Mouse (Mus musculus) WW6 (cell line): ENCODE measurements around the gene Msantd3.

Experiments used
- DNase-seq: peaks from one replicate; pipeline ENCODE4 v3.0.0-alpha.2; 2013; ENCODE audit warnings: low read depth, low spot score

Msantd3 gene

GRCm38 (mm10) chr4:48596111-48596510 lies 56.4 kb downstream of the Msantd3 start:
- DNase-seq = no peak

GRCm38 (mm10) chr4:48605650-48606049 lies 65.9 kb downstream of the Msantd3 start:
- DNase-seq = no peak

DNA sequence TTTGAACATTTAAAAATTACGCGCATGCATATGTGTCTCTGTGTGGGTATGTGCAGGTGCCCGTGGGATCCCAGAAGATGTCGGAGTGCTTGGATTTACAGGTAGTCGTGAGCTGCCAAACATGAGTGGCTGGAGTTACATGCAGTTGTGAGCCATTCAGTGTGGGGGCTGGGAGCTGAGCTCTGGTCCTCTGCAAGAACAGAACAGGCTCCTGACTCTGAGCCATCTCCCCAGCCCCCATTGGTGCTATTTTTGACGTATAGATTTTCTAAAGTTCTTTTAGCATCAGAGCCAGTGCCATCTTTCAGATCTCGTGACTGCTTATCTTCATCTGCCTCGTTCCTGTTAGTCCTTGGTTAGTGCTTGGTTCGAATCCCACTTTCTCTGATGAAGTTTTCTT lies 69.8 kb downstream of the Msantd3 start:
- no peak for DNase-seq

GRCm38 (mm10) chr4:48610251-48610650 lies 70.5 kb downstream of the Msantd3 start:
- DNase-seq = no peak
